Mouse (Mus musculus): ENCODE data around the gene Arhgap8. TPM values are rescaled to one million over a fixed set of nuclear protein-coding genes. Genes with fewer than 3 reads are reported as not detected.
"Not testable (repeated sequence)": the region's sequence is repeated elsewhere in the genome, so short reads cannot be mapped to it uniquely, and the experiment has no call there.

Arhgap8 gene
- total RNA-seq, 1 experiment from 2014 or later, result not detected

DNA sequence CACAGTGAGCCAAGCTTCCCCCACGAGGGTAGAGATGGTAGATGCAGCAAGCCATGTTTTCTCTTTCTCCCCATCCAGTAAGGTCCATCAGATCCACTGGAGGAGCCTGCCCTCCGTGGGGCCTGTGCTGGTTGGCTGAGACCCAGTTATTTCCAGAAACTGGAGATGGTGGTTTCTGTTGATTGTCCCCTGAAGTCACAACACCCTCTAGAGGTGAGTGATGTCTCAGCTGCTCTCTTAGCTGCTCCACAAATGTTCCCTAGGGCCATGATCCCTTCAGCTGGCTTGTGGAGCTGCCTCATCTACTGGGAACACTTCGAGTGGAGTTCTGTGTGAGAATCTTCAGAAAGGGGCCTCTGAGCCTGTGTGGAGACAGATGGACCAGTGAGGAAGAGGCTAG lies 1.1 kb upstream of the Arhgap8 start:
- no peak for ATAC-seq (replicated peaks in 1 of 2; ENCODE audit: insufficient read depth in 1 of 2, low FRiP score in 2 of 2, low TSS enrichment in 1 of 2, low read depth in 1 of 2, poor library complexity in 2 of 2, severe bottlenecking in 2 of 2)

DNA sequence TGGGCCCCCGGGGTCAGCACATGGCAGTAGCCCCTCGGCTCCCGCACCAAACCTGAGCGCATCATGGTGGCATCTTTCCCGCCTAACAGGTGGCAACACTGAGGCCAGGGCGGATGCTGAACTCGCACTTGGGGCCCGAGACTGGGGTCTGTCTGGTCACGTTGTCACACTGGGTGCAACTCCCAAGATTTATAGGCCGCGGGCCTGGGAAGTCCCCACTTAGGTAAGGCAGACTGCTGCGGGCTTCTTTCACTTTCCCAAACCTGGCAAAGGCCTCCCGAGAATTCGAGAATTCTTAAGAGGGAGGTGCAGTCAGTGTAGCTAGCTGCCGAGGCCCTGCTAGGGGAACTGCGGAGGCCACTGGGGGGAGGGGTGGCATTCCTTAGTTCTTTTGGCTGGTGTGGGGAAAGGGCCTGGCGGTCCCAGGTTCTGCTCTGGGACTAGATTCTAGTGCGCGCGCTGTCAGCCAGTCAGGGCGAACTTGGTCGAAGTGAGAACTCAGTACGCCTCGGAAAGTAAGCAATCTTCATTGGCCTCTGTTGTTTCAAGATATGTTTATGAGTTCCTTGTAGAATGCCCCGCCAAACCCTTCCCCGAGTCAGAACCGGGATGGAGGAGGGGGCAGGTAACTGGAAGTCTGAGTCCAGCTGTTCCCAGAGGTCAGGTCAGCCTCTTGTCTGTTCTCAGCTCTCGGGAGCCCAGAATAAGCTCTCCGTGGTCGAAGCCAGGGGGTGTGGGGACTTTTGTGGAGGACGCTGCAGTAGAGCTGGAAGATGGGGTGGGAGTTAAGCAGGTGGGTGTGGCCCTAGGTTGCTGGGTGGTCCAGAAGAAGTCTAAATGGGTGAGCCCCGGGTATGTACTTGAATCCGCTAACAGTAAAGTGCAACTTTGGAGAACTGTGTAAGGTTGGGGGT lies 696 bp downstream of the Arhgap8 start:
- no peak for ATAC-seq (replicated peaks in 1 of 2; ENCODE audit: insufficient read depth in 1 of 2, low FRiP score in 2 of 2, low TSS enrichment in 1 of 2, low read depth in 1 of 2, poor library complexity in 2 of 2, severe bottlenecking in 2 of 2)

DNA sequence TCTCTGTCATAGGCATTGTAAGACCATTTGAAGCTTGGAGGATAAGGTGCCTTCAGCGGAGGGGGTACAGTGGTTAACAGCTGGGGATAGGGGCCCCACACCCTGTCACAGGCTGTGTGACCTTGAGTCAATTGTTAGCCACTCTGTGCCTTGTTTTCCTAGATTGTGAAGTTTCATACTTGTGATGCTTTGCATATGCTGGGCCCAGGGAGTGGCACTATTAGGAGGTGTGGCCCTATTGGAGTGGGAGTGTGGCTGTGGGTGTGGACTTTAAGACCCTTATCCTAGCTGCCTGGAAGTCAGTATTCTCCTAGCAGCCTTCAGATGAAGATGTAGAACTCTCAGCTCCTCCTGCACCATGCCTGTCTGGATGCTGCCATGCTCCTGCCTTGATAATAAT lies 3.8 kb downstream of the Arhgap8 start:
- not testable (repeated sequence) for ATAC-seq (replicated peaks in 1 of 2; ENCODE audit: insufficient read depth in 1 of 2, low FRiP score in 2 of 2, low TSS enrichment in 1 of 2, low read depth in 1 of 2, poor library complexity in 2 of 2, severe bottlenecking in 2 of 2)

DNA sequence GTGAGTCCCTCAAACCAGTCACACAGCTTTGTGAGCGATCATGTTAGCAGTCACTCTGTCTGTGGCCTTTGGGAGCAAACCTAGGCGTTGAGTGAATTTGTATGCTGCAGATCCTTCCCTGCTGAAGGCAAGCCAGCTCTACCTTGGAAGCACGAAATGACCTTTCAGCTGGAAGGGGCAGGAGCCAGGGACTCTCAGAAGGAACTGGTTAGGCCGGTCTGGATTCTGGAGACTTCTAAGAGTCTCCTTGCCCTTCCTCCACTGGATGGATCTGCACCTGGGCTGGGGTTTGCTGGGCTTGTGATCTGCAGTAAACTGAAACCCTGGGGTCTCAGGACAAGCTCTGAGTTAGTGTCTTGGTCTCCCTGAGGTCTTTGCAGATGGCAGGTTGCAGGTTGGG lies 4.3 kb downstream of the Arhgap8 start:
- no peak for ATAC-seq (replicated peaks in 1 of 2; ENCODE audit: insufficient read depth in 1 of 2, low FRiP score in 2 of 2, low TSS enrichment in 1 of 2, low read depth in 1 of 2, poor library complexity in 2 of 2, severe bottlenecking in 2 of 2)

GRCm38 (mm10) chr15:84729685-84730084 lies 9.8 kb downstream of the Arhgap8 start:
- ATAC-seq (replicated peaks in 1 of 2; ENCODE audit: insufficient read depth in 1 of 2, low FRiP score in 2 of 2, low TSS enrichment in 1 of 2, low read depth in 1 of 2, poor library complexity in 2 of 2, severe bottlenecking in 2 of 2), result no peak

- no peak for ATAC-seq (replicated peaks in 1 of 2; ENCODE audit: insufficient read depth in 1 of 2, low FRiP score in 2 of 2, low TSS enrichment in 1 of 2, low read depth in 1 of 2, poor library complexity in 2 of 2, severe bottlenecking in 2 of 2)
Observed at GRCm38 (mm10) chr15:84730893-84731292, 11.0 kb downstream of the Arhgap8 start.

- ATAC-seq (replicated peaks in 1 of 2; ENCODE audit: insufficient read depth in 1 of 2, low FRiP score in 2 of 2, low TSS enrichment in 1 of 2, low read depth in 1 of 2, poor library complexity in 2 of 2, severe bottlenecking in 2 of 2), result no peak
Observed at GRCm38 (mm10) chr15:84731676-84732424, 12.0 kb downstream of the Arhgap8 start.

- no peak for ATAC-seq (replicated peaks in 1 of 2; ENCODE audit: insufficient read depth in 1 of 2, low FRiP score in 2 of 2, low TSS enrichment in 1 of 2, low read depth in 1 of 2, poor library complexity in 2 of 2, severe bottlenecking in 2 of 2)
Observed at GRCm38 (mm10) chr15:84732425-84732749, 12.5 kb downstream of the Arhgap8 start.

DNA sequence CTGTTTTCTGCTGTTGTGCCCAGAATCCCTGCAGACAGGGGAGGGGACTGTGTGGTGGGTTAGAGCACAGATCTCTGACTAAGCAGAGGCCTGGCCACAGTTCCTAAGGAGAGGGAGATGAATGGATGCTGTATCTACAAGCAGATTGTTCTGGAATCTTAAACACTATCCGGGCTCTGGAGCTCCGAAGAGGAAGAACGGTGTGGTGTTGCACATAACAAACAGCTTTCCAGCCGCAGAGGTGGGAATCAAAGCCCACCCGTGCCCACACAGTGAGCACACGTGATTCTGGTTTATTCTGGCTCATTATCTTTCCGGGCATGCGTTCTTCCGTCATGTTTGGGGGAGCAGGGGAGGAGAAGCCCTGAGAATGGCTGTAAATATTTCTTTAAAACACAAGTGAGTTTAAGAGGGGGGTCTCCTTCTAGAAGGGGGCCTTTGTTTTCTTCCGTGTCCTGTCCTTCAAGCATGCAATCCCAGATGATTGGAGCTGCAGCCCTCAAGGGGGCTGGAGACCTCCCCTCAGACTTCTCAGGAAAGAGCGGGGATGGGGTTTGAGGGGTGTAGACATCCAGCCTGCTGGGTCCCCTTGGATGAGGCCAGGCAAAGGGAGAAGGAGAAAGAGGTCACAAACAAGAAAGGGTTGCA lies 16.6 kb downstream of the Arhgap8 start:
- ATAC-seq (replicated peaks in 1 of 2; ENCODE audit: insufficient read depth in 1 of 2, low FRiP score in 2 of 2, low TSS enrichment in 1 of 2, low read depth in 1 of 2, poor library complexity in 2 of 2, severe bottlenecking in 2 of 2), result no peak

DNA sequence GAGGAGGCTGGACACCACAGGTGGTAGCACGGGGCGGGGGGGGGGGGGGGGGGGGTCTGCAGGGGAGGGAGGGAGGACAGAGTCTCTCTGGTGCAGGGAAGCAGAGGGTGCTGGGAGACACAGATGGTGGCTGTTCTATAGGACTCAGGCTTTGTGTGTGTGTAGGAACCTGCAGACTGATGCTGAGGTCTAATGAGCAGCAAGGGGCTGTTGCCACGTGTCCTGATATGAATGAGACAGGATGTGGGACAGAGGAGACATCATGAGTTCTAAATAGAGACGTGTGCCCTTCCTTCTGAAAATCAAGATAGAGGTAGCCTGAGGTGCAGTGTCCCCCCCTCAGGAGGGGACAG lies 17.1 kb downstream of the Arhgap8 start:
- no peak for ATAC-seq (replicated peaks in 1 of 2; ENCODE audit: insufficient read depth in 1 of 2, low FRiP score in 2 of 2, low TSS enrichment in 1 of 2, low read depth in 1 of 2, poor library complexity in 2 of 2, severe bottlenecking in 2 of 2)

DNA sequence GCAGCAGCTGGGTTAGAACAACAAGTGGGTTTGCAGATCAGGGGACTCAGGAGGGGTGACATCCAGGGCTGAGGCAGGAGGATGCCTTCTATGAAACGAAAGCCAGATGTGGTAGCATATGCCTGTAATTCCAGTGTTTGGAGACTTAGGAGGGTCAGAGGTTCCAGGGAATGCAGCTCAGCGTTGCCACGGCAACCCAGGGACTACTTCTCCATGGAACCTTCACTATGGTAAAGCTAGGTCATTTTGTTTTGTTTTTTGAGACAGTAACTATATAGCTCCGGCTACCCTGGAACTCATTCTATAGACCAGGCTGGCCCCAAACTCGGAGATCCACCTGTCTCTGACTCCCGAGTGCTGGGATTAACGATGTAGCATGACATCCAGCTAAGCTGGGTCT lies 18.4 kb downstream of the Arhgap8 start:
- ATAC-seq (replicated peaks in 1 of 2; ENCODE audit: insufficient read depth in 1 of 2, low FRiP score in 2 of 2, low TSS enrichment in 1 of 2, low read depth in 1 of 2, poor library complexity in 2 of 2, severe bottlenecking in 2 of 2), result no peak

DNA sequence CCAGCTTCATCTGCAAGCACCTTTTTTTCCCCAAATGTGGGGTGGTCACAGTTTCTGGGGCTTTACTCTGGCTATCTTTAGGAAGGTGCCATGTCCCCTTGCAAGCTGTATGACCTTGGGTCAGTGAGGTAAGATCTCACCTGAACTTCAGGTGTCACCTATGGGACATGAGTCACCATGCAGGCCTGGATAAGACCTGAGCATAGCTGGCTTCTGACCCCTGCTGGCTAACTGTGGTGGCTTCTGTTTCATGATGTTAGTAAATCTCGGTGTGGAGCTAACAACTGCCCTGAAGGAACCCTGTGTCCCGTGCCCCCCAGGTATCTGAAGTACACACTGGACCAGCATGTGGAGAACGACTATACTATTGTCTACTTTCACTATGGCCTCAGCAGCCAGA lies 21.7 kb downstream of the Arhgap8 start:
- ATAC-seq (replicated peaks in 1 of 2; ENCODE audit: insufficient read depth in 1 of 2, low FRiP score in 2 of 2, low TSS enrichment in 1 of 2, low read depth in 1 of 2, poor library complexity in 2 of 2, severe bottlenecking in 2 of 2), result no peak

- ATAC-seq (replicated peaks in 1 of 2; ENCODE audit: insufficient read depth in 1 of 2, low FRiP score in 2 of 2, low TSS enrichment in 1 of 2, low read depth in 1 of 2, poor library complexity in 2 of 2, severe bottlenecking in 2 of 2), result no peak
Observed at GRCm38 (mm10) chr15:84743347-84743746, 23.5 kb downstream of the Arhgap8 start.

GRCm38 (mm10) chr15:84744308-84744707 lies 24.5 kb downstream of the Arhgap8 start:
- no peak for ATAC-seq (replicated peaks in 1 of 2; ENCODE audit: insufficient read depth in 1 of 2, low FRiP score in 2 of 2, low TSS enrichment in 1 of 2, low read depth in 1 of 2, poor library complexity in 2 of 2, severe bottlenecking in 2 of 2)

DNA sequence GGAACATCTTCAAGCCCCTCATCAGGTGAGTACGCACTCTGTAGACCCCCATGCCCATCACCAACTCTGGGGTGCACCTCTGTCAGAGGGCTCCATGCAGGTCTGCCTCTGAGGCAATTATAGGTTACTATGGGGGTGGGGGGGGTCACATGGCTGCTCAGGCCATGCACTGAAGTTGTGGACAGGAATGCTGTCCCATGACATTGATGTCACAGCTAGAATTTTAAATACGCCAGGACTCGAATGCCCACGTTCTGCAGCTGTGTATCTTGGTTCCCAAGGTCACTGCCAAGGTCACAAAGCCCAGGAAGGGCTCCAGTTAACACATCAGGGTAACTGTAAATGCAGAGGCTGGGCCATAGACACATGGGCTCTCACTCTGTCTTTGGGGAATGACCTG lies 26.0 kb downstream of the Arhgap8 start:
- ATAC-seq (replicated peaks in 1 of 2; ENCODE audit: insufficient read depth in 1 of 2, low FRiP score in 2 of 2, low TSS enrichment in 1 of 2, low read depth in 1 of 2, poor library complexity in 2 of 2, severe bottlenecking in 2 of 2), result no peak

DNA sequence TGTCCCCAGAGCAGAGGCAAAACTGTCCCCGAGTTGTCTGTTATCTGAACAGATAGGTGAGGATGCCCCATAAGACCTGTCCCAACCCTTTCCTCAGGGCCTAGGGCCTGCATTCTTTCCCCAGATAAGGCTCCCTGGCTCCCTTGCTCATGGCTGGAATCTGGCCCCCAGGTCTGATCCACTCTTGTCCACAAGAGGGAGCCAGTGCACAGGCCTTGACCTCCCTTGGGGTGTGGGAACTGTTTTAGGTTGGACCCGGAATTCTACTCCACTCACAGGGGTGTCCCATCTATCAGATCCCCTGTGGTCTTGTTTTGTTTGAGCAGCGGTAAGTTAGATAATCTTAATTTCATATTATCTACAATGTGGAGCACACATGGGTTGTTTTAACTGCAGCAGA lies 35.1 kb downstream of the Arhgap8 start:
- peak; percentile 74 to 88 for ATAC-seq (replicated peaks in 1 of 2; ENCODE audit: insufficient read depth in 1 of 2, low FRiP score in 2 of 2, low TSS enrichment in 1 of 2, low read depth in 1 of 2, poor library complexity in 2 of 2, severe bottlenecking in 2 of 2)

- no peak for ATAC-seq (replicated peaks in 1 of 2; ENCODE audit: insufficient read depth in 1 of 2, low FRiP score in 2 of 2, low TSS enrichment in 1 of 2, low read depth in 1 of 2, poor library complexity in 2 of 2, severe bottlenecking in 2 of 2)
Observed at GRCm38 (mm10) chr15:84756426-84756825, 36.6 kb downstream of the Arhgap8 start.

GRCm38 (mm10) chr15:84758493-84758892 lies 38.6 kb downstream of the Arhgap8 start:
- ATAC-seq (replicated peaks in 1 of 2; ENCODE audit: insufficient read depth in 1 of 2, low FRiP score in 2 of 2, low TSS enrichment in 1 of 2, low read depth in 1 of 2, poor library complexity in 2 of 2, severe bottlenecking in 2 of 2), result peak in 1 of 2 experiments; percentile 44; a peak in 1 of 4 replicates

All from hematopoietic stem cell, adult 5-6 weeks (primary cell).